Mouse (Mus musculus): ENCODE results near the gene Yaf2. TPM values are rescaled to one million over a fixed set of nuclear protein-coding genes. Genes with fewer than 3 reads are reported as not detected.
A peak's percentile ranks its signal among the peaks of the same experiment; 100 is the strongest.
"Not testable (repeated sequence)": the region's sequence is repeated elsewhere in the genome, so short reads cannot be mapped to it uniquely, and the experiment has no call there.

Yaf2 gene
- 95.7 and 98.0 TPM in 2 replicates for polyA plus RNA-seq (2016; fragmentation: Nextera tagmentation; extraction: Ambion mirVana)

DNA sequence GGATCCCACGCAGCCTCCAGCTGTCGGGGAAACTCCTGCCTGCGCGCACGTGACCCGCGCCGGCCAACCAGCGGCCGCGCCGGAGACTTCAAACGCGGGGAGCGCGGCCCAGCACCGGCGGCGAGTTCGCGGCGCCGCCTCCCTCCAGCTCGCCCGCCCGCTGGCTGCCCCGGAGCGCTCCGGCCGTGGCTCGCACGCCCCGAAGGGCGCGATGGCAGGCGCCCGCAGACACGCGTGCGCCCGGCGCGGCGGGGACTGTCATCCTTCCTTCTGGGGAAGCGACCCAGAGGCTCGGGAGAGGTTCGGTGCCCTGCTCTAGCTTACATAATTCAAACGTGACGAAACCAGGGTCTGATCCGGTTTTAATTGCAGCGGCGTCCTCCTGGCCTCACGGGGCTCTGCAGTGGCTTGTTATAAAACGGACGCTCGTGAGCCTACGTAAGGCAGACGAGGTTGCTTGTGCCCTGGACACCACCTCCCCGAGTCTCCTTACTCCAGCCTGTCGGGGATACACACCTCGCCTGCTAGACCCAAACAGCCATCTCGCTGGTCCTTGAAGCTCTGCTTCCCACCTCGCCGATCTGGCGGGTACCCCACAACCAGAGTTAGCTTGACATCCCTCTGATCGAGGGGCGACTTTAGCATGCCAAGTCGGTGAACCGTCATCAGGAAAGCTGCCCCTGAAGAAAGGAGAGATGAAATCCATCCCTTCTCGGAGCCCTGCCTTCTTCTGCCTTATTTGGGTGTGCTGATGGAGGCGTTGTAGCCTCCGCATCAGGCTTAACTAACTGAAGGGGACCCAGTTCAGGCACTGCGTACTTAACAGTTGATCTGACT lies at the start of gene Yaf2:
Gene Yaf2 (minus strand): TSS at position 11 of the 837 bp plus-strand sequence.
- Histone ChIP-seq H3K36me3 (peaks cover 6% of the 10 kb centered on the region; the same call in 1 of the 2 replicates), H3K27ac (replicated peaks) (peak within 1 kb of the TSS; percentile 93), H3K9ac (replicated peaks) (peak within 1 kb of the TSS; percentile 92), H3K4me1 (peaks cover 17% of the 10 kb centered on the region), H3K4me3 (peak within 1 kb of the TSS; percentile 82), H3K27me3 (no peaks in the 10 kb centered on the region), H3K9me3 (no peaks in the 10 kb centered on the region), H3K4me2 (replicated peaks) (peak within 1 kb of the TSS; percentile 75)
- peak; percentile 93 for ATAC-seq (ENCODE audit: low FRiP score, low read depth)
- WGBS = under 1% methylated on average over 73 of the region's 73 CpGs

DNA sequence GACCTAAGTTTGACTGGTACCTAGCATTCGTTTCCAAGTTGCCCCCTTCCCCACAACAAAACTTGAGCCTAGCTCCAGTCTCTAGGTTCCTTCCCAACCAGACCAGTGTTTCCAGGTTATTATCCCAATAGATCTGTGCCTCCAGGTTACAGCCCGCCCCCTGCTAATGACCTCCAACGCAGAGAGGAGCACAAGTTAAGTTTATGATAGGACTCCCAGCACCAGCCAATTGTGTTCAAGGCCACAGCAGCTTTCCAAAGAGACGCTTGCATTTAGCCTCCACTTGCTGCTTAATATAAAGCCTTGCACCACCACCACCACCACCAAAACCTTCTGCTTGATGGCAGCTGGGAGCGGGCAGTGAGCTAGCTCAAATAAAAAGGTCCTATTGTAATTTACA lies 44.6 kb upstream of the Yaf2 start:
- H3K27me3 ChIP-seq = no peaks in the 10 kb centered on the region
- H3K9ac ChIP-seq (replicated peaks) = no peak overlapping the region
- no peak overlapping the region for H3K27ac ChIP-seq (replicated peaks)
- 78% methylated on average over 5 of the region's 5 CpGs for WGBS
- peaks cover 17% of the 10 kb centered on the region for H3K36me3 ChIP-seq
- no peaks in the 10 kb centered on the region for H3K9me3 ChIP-seq
- H3K4me1 ChIP-seq = no peaks in the 10 kb centered on the region
- no peak overlapping the region for H3K4me2 ChIP-seq (replicated peaks)
- no peak overlapping the region for H3K4me3 ChIP-seq
- ATAC-seq (ENCODE audit: low FRiP score, low read depth) = no peak

- H3K9me3 ChIP-seq = no peaks in the 10 kb centered on the region
- no peak for ATAC-seq (ENCODE audit: low FRiP score, low read depth)
- H3K9ac ChIP-seq (replicated peaks) = no peak overlapping the region
- H3K4me3 ChIP-seq = no peak overlapping the region
- 76% methylated on average over 3 of the region's 3 CpGs for WGBS
- H3K4me2 ChIP-seq (replicated peaks) = no peak overlapping the region
- no peaks in the 10 kb centered on the region for H3K36me3 ChIP-seq
- no peaks in the 10 kb centered on the region for H3K4me1 ChIP-seq
- H3K27ac ChIP-seq (replicated peaks) = no peak overlapping the region
- H3K27me3 ChIP-seq = no peaks in the 10 kb centered on the region
Observed at GRCm38 (mm10) chr15:93379177-93379576, 42.4 kb upstream of the Yaf2 start.

- Histone ChIP-seq H3K4me3 (no peak overlapping the region), H3K27ac (replicated peaks) (no peak overlapping the region), H3K4me1 (no peaks in the 10 kb centered on the region), H3K36me3 (no peaks in the 10 kb centered on the region), H3K9ac (replicated peaks) (no peak overlapping the region), H3K27me3 (no peaks in the 10 kb centered on the region), H3K9me3 (no peaks in the 10 kb centered on the region), H3K4me2 (replicated peaks) (no peak overlapping the region)
- no peak for ATAC-seq (ENCODE audit: low FRiP score, low read depth)
- 92% methylated on average over 5 of the region's 5 CpGs for WGBS
Observed at GRCm38 (mm10) chr15:93375696-93376095, 39.0 kb upstream of the Yaf2 start.

DNA sequence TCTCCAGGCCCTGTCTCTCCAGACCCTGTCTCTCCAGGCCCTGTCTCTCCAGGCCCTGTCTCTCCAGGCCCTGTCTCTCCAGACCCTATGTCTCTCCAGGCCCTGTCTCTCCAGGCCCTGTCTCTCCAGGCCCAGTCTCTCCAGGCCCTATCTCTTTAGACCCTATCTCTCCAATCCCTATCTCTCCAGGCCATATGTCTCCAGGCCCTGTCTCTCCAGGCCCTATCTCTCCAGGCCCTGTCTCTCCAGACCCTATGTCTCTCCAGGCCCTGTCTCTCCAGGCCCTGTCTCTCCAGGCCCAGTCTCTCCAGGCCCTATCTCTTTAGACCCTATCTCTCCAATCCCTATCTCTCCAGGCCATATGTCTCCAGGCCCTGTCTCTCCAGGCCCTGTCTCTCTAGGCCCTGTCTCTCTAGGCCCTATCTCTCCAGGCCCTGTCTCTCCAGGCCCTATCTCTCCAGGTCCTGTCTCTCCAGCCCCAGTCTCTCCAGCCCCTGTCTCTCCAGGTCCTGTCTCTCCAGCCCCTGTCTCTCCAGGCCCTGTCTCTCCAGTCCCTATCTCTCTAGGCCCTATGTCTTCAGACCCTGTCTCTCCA lies 35.9 kb upstream of the Yaf2 start:
- not testable (repeated sequence) for ATAC-seq (ENCODE audit: low FRiP score, low read depth); H3K4me1 ChIP-seq; H3K27ac ChIP-seq (replicated peaks); H3K4me2 ChIP-seq (replicated peaks); H3K9ac ChIP-seq (replicated peaks); H3K9me3 ChIP-seq; H3K27me3 ChIP-seq; H3K36me3 ChIP-seq; H3K4me3 ChIP-seq

DNA sequence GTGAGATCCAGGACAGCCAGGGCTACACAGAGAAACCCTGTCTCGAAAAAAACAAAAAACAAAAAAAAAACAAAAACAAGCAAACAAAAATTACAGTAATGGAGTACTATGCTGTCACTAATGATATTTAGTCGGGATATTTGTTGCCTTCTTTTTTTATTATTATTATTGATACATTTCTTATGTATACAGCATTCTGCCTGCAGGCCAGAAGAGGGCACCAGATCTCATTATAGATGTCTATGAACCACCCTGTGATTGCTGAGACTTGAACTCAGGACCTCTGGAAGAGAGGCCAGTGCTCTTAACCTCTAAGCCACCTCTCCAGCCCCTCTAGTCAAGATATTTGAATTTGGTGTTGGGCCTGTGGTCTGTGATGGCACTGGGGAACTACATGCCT lies 35.1 kb upstream of the Yaf2 start:
- Histone ChIP-seq H3K4me3 (no peak overlapping the region), H3K9me3 (no peaks in the 10 kb centered on the region), H3K4me1 (no peaks in the 10 kb centered on the region), H3K27me3 (no peaks in the 10 kb centered on the region), H3K27ac (replicated peaks) (no peak overlapping the region), H3K36me3 (no peaks in the 10 kb centered on the region), H3K9ac (replicated peaks) (no peak overlapping the region), H3K4me2 (replicated peaks) (no peak overlapping the region)
- no peak for ATAC-seq (ENCODE audit: low FRiP score, low read depth)
- WGBS = 81% methylated on average over 2 of the region's 2 CpGs

DNA sequence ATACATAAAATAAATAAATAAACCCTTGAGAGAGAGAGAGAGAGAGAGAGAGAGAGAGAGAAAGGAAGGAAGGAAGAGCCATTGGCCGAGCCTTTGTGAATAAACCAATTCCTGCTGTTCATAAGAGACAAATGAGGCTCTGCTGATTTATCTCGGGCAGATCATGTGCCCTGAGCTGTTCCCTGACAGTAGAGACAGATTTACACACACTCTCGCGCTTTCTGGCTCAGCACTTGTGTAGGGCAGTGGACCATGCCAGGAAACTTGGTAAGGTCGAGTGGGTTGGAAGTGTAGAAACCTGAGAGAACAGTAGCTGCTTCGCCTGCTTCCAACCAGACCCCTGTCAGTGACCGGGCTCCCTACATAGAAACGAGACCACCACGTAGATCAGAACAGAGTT lies 31.8 kb upstream of the Yaf2 start:
- Histone ChIP-seq H3K27me3 (no peaks in the 10 kb centered on the region), H3K4me2 (replicated peaks) (no peak overlapping the region), H3K9ac (replicated peaks) (no peak overlapping the region), H3K4me1 (no peaks in the 10 kb centered on the region), H3K36me3 (no peaks in the 10 kb centered on the region), H3K27ac (replicated peaks) (no peak overlapping the region), H3K9me3 (no peaks in the 10 kb centered on the region), H3K4me3 (no peak overlapping the region)
- ATAC-seq (ENCODE audit: low FRiP score, low read depth) = no peak
- whole genome bisulfite sequencing = 79% methylated on average over 9 of the region's 9 CpGs

- Histone ChIP-seq H3K4me1 (no peaks in the 10 kb centered on the region), H3K4me2 (replicated peaks) (no peak overlapping the region), H3K9ac (replicated peaks) (no peak overlapping the region), H3K27ac (replicated peaks) (no peak overlapping the region), H3K27me3 (no peaks in the 10 kb centered on the region), H3K36me3 (no peaks in the 10 kb centered on the region), H3K9me3 (no peaks in the 10 kb centered on the region), H3K4me3 (no peak overlapping the region)
- 93% methylated on average over 6 of the region's 6 CpGs for WGBS
- ATAC-seq (ENCODE audit: low FRiP score, low read depth) = no peak
Observed at GRCm38 (mm10) chr15:93365561-93365960, 28.8 kb upstream of the Yaf2 start.

- Histone ChIP-seq H3K4me1 (no peaks in the 10 kb centered on the region), H3K27me3 (no peaks in the 10 kb centered on the region), H3K27ac (replicated peaks) (no peak overlapping the region), H3K9ac (replicated peaks) (no peak overlapping the region), H3K4me3 (no peak overlapping the region), H3K9me3 (0 out of 2 replicates have a peak, but pooled peaks cover 2% of the 10 kb centered on the region), H3K4me2 (replicated peaks) (no peak overlapping the region), H3K36me3 (no peaks in the 10 kb centered on the region)
- no peak for ATAC-seq (ENCODE audit: low FRiP score, low read depth)
- 90% methylated on average over 19 of the region's 19 CpGs for WGBS
Observed at GRCm38 (mm10) chr15:93358346-93359095, 21.8 kb upstream of the Yaf2 start.

DNA sequence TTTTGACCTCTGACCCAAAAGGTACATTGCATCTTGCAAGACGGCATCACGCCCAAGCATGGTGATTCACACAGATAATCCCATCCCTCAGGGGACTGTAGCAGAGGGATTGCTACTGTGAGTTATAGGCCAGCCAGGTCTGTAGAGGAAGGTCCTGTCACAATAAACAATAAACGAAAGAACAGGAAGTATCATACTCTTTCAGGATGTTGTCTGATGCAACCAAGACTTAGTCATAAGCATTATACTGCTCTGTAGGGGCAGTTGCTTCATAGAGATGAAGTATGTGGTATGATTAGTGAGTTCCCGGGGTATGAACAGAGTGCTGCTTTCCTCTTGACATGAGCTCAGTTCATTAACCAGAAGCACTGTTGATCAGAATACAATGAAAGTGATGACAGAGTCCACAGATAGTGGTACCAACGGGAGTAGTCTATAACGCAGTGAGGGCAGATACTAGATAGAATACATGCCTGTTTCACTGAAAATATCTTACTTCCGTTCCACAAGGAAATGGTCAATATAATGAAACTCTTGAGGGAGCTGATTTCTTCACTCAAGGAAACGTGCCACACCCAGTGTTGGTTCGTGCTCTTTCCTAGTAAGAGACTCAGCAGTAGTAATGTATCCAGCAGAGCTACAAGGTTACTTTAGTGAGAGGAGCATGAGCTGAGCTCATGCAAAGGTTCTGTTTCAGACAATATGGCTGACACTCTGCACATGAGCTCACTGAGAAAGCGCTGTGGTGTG lies 4.1 kb upstream of the Yaf2 start:
- 91% methylated on average over 10 of the region's 10 CpGs for WGBS
- Histone ChIP-seq H3K27ac (replicated peaks) (no peak overlapping the region), H3K36me3 (no peaks in the 10 kb centered on the region), H3K4me2 (replicated peaks) (no peak overlapping the region), H3K9me3 (no peaks in the 10 kb centered on the region), H3K4me1 (peaks cover 4% of the 10 kb centered on the region; the same call in 1 of the 2 replicates), H3K4me3 (no peak overlapping the region), H3K9ac (replicated peaks) (no peak overlapping the region), H3K27me3 (no peaks in the 10 kb centered on the region)
- ATAC-seq (ENCODE audit: low FRiP score, low read depth) = no peak

DNA sequence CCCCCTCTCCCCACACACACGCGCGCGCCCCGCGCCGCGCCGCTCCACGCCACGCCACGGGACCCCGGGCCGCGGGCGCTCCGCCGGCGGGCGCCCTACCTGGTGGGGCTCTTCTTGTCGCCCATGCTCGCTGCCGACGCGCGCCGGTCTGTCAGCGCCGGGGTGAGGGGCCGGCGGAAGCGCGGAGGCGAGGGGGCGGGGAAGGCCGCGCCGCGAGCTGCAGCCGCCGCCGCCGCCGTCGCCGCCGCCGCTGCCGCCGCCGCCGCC lies 144 bp downstream of the Yaf2 start:
- Histone ChIP-seq H3K9ac (replicated peaks) (peak overlapping the region; percentile 92), H3K4me3 (peak overlapping the region; percentile 82), H3K36me3 (peaks cover 6% of the 10 kb centered on the region; the same call in 1 of the 2 replicates), H3K27me3 (no peaks in the 10 kb centered on the region), H3K27ac (replicated peaks) (peak overlapping the region; percentile 93), H3K9me3 (no peaks in the 10 kb centered on the region), H3K4me2 (replicated peaks) (peak overlapping the region; percentile 75), H3K4me1 (peaks cover 17% of the 10 kb centered on the region)
- WGBS = under 1% methylated on average over 23 of the region's 52 CpGs
- ATAC-seq (ENCODE audit: low FRiP score, low read depth) = peak; percentile 69

All from midbrain, embryonic 12.5 days (tissue).